Mouse (Mus musculus) kidney, embryonic 14.5 days (tissue): Measurements from ENCODE around the gene Odf3b. TPM values are rescaled to one million over a fixed set of nuclear protein-coding genes. Genes with fewer than 3 reads are reported as not detected.

Experiments used
- ATAC-seq: fragments of 200-750 bp; cut with Nextera tagmentation; 2 replicates; pipeline ENCODE4 v1.8.0; 2017; ENCODE audit warnings: moderate number of reproducible peaks, mild to moderate bottlenecking, moderate TSS enrichment, moderate library complexity; ENCODE audit not compliant: low FRiP score, low TSS enrichment
- H3K27ac ChIP-seq: fragments of 300-500 bp; sonication (generic); 2 replicates; pipeline ENCODE4 v1.5.1; 2014; ENCODE audit warnings: low read depth, mild to moderate bottlenecking, low read length, moderate library complexity, mixed read lengths
- H3K27me3 ChIP-seq: fragments of 300-500 bp; sonication (generic); 2 replicates; pipeline ENCODE4 v1.6.1; 2014; ENCODE audit warnings: mild to moderate bottlenecking, low read length; ENCODE audit not compliant: control insufficient read depth, insufficient read depth
- H3K36me3 ChIP-seq: fragments of 300-500 bp; sonication (generic); 2 replicates; pipeline ENCODE4 v1.6.1; 2014; ENCODE audit warnings: low read length, mixed read lengths; ENCODE audit not compliant: control insufficient read depth, insufficient read depth
- H3K4me1 ChIP-seq: fragments of 300-500 bp; sonication (generic); 2 replicates; pipeline ENCODE4 v1.6.1; 2014; ENCODE audit warnings: low read length, mixed read lengths; ENCODE audit not compliant: control insufficient read depth, insufficient read depth
- H3K4me2 ChIP-seq: fragments of 300-500 bp; sonication (generic); replicated peaks from 2 replicates; pipeline ENCODE4 v1.6.1; 2014; ENCODE audit warnings: low read depth, mild to moderate bottlenecking, low read length
- H3K4me3 ChIP-seq: fragments of 300-500 bp; sonication (generic); 2 replicates; pipeline ENCODE4 v1.5.1; 2014; ENCODE audit warnings: mild to moderate bottlenecking, low read length
- H3K9ac ChIP-seq: fragments of 300-500 bp; sonication (generic); 2 replicates; pipeline ENCODE4 v1.6.1; 2014; ENCODE audit warnings: low read depth, mild to moderate bottlenecking, low read length, moderate library complexity
- H3K9me3 ChIP-seq: fragments of 300-500 bp; sonication (generic); 2 replicates; pipeline ENCODE4 v1.6.1; 2016; ENCODE audit warnings: low read length; ENCODE audit not compliant: control insufficient read depth
- WGBS: fragments of 180-500 bp; shearing (Covaris S2); extraction: QIAGEN DNeasy Blood & Tissue Kit; methylation state at CpG from one replicate; pipeline ENCODE4 v1.1.7; 2014; 5-methylcytosine and 5-hydroxymethylcytosine counted together
- polyA plus RNA-seq: library from polyadenylated mRNA; unstranded; fragments of >200 nt; fragmentation: Nextera tagmentation; extraction: Ambion mirVana; gene quantifications from 2 replicates; pipeline ENCODE4 v1.2.1, GENCODE M21; 2014

Gene Odf3b
- polyA plus RNA-seq, 1 experiment from 2014 or later: not detected

DNA sequence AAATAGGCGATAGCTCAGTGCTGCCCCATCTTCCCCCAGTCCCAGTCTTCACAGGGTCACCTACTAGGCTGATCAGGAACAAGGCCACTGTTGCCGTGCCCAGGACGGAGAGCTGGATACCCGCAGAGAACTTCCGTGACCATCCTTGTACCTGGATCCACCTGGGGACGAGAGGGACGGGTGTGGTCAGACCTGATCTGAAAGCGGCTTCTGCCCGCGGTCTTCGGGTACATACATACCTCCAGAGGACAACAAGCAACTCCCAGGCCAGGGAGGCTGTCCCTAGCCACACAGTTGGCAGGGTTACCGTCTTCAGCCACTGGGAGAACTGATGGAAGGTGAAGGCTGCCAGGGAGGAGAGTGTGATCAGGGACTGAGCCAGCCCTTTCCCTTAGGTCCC is 26.3 kb downstream of the Odf3b start:
- WGBS: 94% methylated on average over 12 of the region's 12 CpGs
- ATAC-seq: no peak

GRCm38 (mm10) chr15:89352054-89352453 is 27.0 kb downstream of the Odf3b start:
- WGBS: 97% methylated on average over 14 of the region's 14 CpGs
- Histone ChIP-seq H3K36me3 (peaks cover 36% of the 10 kb centered on the region), H3K9me3 (no peaks in the 10 kb centered on the region), H3K4me2 (no peak overlapping the region), H3K4me1 (peaks cover 7% of the 10 kb centered on the region; the same call in 1 of the 2 replicates), H3K4me3 (no peak overlapping the region), H3K27ac (no peak overlapping the region), H3K27me3 (no peaks in the 10 kb centered on the region), H3K9ac (no peak overlapping the region)
- no peak for ATAC-seq

More for the DNA sequence above, 26.3 kb downstream of the Odf3b start:
- H3K27me3 ChIP-seq: no peaks in the 10 kb centered on the region
- no peak overlapping the region for H3K4me2 ChIP-seq
- no peak overlapping the region for H3K9ac ChIP-seq
- H3K9me3 ChIP-seq: no peaks in the 10 kb centered on the region
- H3K4me3 ChIP-seq: no peak overlapping the region
- H3K36me3 ChIP-seq: peaks cover 36% of the 10 kb centered on the region
- H3K27ac ChIP-seq: no peak overlapping the region
- peaks cover 11% of the 10 kb centered on the region for H3K4me1 ChIP-seq

GRCm38 (mm10) chr15:89351302-89351701 is 27.8 kb downstream of the Odf3b start:
- Histone ChIP-seq H3K9ac (no peak overlapping the region), H3K4me1 (peaks cover 5% of the 10 kb centered on the region; the same call in 1 of the 2 replicates), H3K4me2 (no peak overlapping the region), H3K27ac (no peak overlapping the region), H3K36me3 (peaks cover 36% of the 10 kb centered on the region), H3K9me3 (no peaks in the 10 kb centered on the region), H3K4me3 (no peak overlapping the region), H3K27me3 (no peaks in the 10 kb centered on the region)
- ATAC-seq: no peak
- 90% methylated on average over 15 of the region's 15 CpGs for WGBS

GRCm38 (mm10) chr15:89350447-89350846 is 28.6 kb downstream of the Odf3b start:
- Histone ChIP-seq H3K27me3 (no peaks in the 10 kb centered on the region), H3K36me3 (peaks cover 36% of the 10 kb centered on the region), H3K9ac (no peak overlapping the region), H3K4me2 (no peak overlapping the region), H3K4me1 (peaks cover 5% of the 10 kb centered on the region; the same call in 1 of the 2 replicates), H3K4me3 (no peak overlapping the region), H3K27ac (no peak overlapping the region), H3K9me3 (no peaks in the 10 kb centered on the region)
- WGBS: 74% methylated on average over 5 of the region's 5 CpGs
- ATAC-seq: no peak

- no peak for ATAC-seq
- WGBS: 86% methylated on average over 3 of the region's 3 CpGs
- no peaks in the 10 kb centered on the region for H3K36me3 ChIP-seq
- H3K27ac ChIP-seq: no peak overlapping the region
- H3K9me3 ChIP-seq: no peaks in the 10 kb centered on the region
- no peaks in the 10 kb centered on the region for H3K4me1 ChIP-seq
- no peaks in the 10 kb centered on the region for H3K27me3 ChIP-seq
- no peak overlapping the region for H3K9ac ChIP-seq
- H3K4me3 ChIP-seq: no peak overlapping the region
- H3K4me2 ChIP-seq: no peak overlapping the region
These were observed 35.8 kb downstream of the Odf3b start for GRCm38 (mm10) chr15:89343325-89343724.

- ATAC-seq: no peak
- Histone ChIP-seq H3K4me3 (no peak overlapping the region), H3K4me2 (no peak overlapping the region), H3K4me1 (no peaks in the 10 kb centered on the region), H3K36me3 (no peaks in the 10 kb centered on the region), H3K9ac (no peak overlapping the region), H3K27me3 (no peaks in the 10 kb centered on the region), H3K9me3 (no peaks in the 10 kb centered on the region), H3K27ac (no peak overlapping the region)
- 44% methylated on average over 1 of the region's 1 CpGs for WGBS
These were observed 37.4 kb downstream of the Odf3b start for GRCm38 (mm10) chr15:89341678-89342077.

- no peaks in the 10 kb centered on the region for H3K9me3 ChIP-seq
- whole genome bisulfite sequencing: 84% methylated on average over 3 of the region's 3 CpGs
- H3K4me3 ChIP-seq: no peak overlapping the region
- no peak overlapping the region for H3K4me2 ChIP-seq
- no peak overlapping the region for H3K9ac ChIP-seq
- H3K27ac ChIP-seq: no peak overlapping the region
- H3K36me3 ChIP-seq: no peaks in the 10 kb centered on the region
- no peaks in the 10 kb centered on the region for H3K4me1 ChIP-seq
- ATAC-seq: no peak
- H3K27me3 ChIP-seq: no peaks in the 10 kb centered on the region
These were observed 38.9 kb downstream of the Odf3b start for GRCm38 (mm10) chr15:89340136-89340535.

DNA sequence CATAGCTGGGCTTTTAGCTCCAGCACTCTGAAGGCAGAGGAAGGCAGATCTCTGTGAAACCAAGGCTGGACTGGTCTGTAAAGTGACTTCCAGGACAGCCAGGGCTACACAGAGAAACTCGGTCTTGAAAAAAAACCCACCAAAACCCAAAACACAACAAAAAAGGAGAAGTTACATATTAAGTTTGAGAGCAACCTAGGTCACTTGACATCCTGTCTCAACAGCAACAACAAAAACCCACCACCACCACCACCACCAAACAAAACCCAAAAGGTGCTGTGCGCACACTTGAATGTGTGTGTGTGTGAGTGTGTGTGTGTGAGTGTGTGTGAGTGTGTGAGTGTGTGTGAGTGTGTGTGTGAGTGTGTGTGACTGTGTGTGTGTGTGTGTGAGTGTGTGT is 39.4 kb downstream of the Odf3b start:
- no peak for ATAC-seq
- H3K27me3 ChIP-seq: no peaks in the 10 kb centered on the region
- no peaks in the 10 kb centered on the region for H3K4me1 ChIP-seq
- no peak overlapping the region for H3K4me3 ChIP-seq
- H3K4me2 ChIP-seq: no peak overlapping the region
- H3K27ac ChIP-seq: no peak overlapping the region
- H3K9ac ChIP-seq: no peak overlapping the region
- no peaks in the 10 kb centered on the region for H3K36me3 ChIP-seq
- H3K9me3 ChIP-seq: no peaks in the 10 kb centered on the region
- WGBS: 92% methylated on average over 2 of the region's 2 CpGs

GRCm38 (mm10) chr15:89336422-89336821 is 42.7 kb downstream of the Odf3b start:
- no peak overlapping the region for H3K27ac ChIP-seq
- no peaks in the 10 kb centered on the region for H3K27me3 ChIP-seq
- no peak overlapping the region for H3K4me2 ChIP-seq
- H3K9me3 ChIP-seq: no peaks in the 10 kb centered on the region
- no peaks in the 10 kb centered on the region for H3K4me1 ChIP-seq
- H3K36me3 ChIP-seq: no peaks in the 10 kb centered on the region
- H3K9ac ChIP-seq: no peak overlapping the region
- no peak for ATAC-seq
- no peak overlapping the region for H3K4me3 ChIP-seq
- WGBS: 89% methylated on average over 14 of the region's 14 CpGs
